Mouse (Mus musculus) bone marrow, adult 2 months (tissue): ENCODE data around the gene Tmie. TPM values are rescaled to one million over a fixed set of nuclear protein-coding genes. Genes with fewer than 3 reads are reported as not detected.

Experiments
- polyA plus RNA-seq: library from polyadenylated mRNA; stranded (reverse); fragments of >200 nt; gene quantifications from 2 replicates; pipeline ENCODE4 v1.2.4, GENCODE M21; 2011; ENCODE audit warnings: low replicate concordance; ENCODE audit not compliant: missing spikeins, insufficient read depth, insufficient read length

Tmie gene
- polyA plus RNA-seq, 1 experiment, result 1.2 TPM

Other genes with a start within 250 kb of the Tmie start
- 46.2 and 119 TPM in 2 replicates for gene Nbeal2, start 226.0 kb downstream of the Tmie start, polyA plus RNA-seq
- 90.8 and 168 TPM in 2 replicates for gene Ccdc12, start 223.6 kb downstream of the Tmie start, polyA plus RNA-seq
- 2.2 and 4.2 TPM in 2 replicates for gene Myl3, start 138.3 kb downstream of the Tmie start, polyA plus RNA-seq
- gene Pth1r, start 133.0 kb downstream of the Tmie start, polyA plus RNA-seq, result 9.1 and 10.1 TPM in 2 replicates
- gene Prss42, start 81.9 kb downstream of the Tmie start, polyA plus RNA-seq, result not detected in 2 replicates
- gene Prss44, start 66.1 kb downstream of the Tmie start, polyA plus RNA-seq, result not detected in 2 replicates
- not detected in 2 replicates for gene Prss43, start 53.4 kb downstream of the Tmie start, polyA plus RNA-seq
- not detected in 2 replicates for gene Prss45, start 45.5 kb downstream of the Tmie start, polyA plus RNA-seq
- not detected in 2 replicates for gene Prss46, start 35.6 kb downstream of the Tmie start, polyA plus RNA-seq
- gene Prss50, start 22.1 kb downstream of the Tmie start, polyA plus RNA-seq, result 5.1 and 6.9 TPM in 2 replicates
- 5.3 and 8.5 TPM in 2 replicates for gene Als2cl, start 243 bp downstream of the Tmie start, polyA plus RNA-seq
- not detected in 2 replicates for gene Fam240a, start 36.7 kb upstream of the Tmie start, polyA plus RNA-seq
- gene Tdgf1, start 66.0 kb upstream of the Tmie start, polyA plus RNA-seq, result 46.1 TPM in 1 of 2 replicates, not detected in the other
- 2.5 TPM in 1 of 2 replicates, not detected in the other for gene Lrrc2, start 71.4 kb upstream of the Tmie start, polyA plus RNA-seq
- 0.75 and 0.93 TPM in 2 replicates for gene Rtp3, start 110.5 kb upstream of the Tmie start, polyA plus RNA-seq
- gene Ltf, start 139.2 kb upstream of the Tmie start, polyA plus RNA-seq, result 633 and 1,953 TPM in 2 replicates
- gene Ccrl2, start 177.4 kb upstream of the Tmie start, polyA plus RNA-seq, result 9.2 and 10.4 TPM in 2 replicates
- gene Lrrfip2, start 237.5 kb upstream of the Tmie start, polyA plus RNA-seq, result 48.1 and 88.3 TPM in 2 replicates